ENCODE assay signal across 8 mouse cellular contexts in genomic region chr1:134106719-134107118, GRCm38 (mm10). TPM values are rescaled to one million over a fixed set of nuclear protein-coding genes. Genes with fewer than 3 reads are reported as not detected.
A peak's percentile ranks its signal among the peaks of the same experiment; 100 is the strongest.
DNase-seq lines count a peak whose midpoint lies in the region; ATAC-seq and TF ChIP-seq lines count a peak whose summit lies in the region.

No protein-coding gene starts in this region.

- TF ChIP-seq CTCF in liver, adult 2 months (IDR thresholded peaks at IDR 0.05; ENCODE audit: low read depth, low read length) = peak; percentile 85
- peak; percentile 51; the same call in 1 of the 2 replicates for TF ChIP-seq CTCF in thymus, adult 2 months (IDR thresholded peaks at IDR 0.05; ENCODE audit: borderline replicate concordance, control insufficient read depth, extremely low read depth, insufficient read depth, low read length, poor library complexity)

- no peaks in the 10 kb centered on the region for H3K27me3 ChIP-seq in liver, adult 2 months (ENCODE audit: control insufficient read depth, insufficient read depth, low read length)
- H3K27me3 ChIP-seq in liver, embryonic 11.5 days (replicated peaks; ENCODE audit: control insufficient read depth, insufficient read depth, low read length) = peaks cover 7% of the 10 kb centered on the region
- 0 out of 2 replicates have a peak, but pooled peaks cover 3% of the 10 kb centered on the region for H3K27me3 ChIP-seq in midbrain, embryonic 13.5 days
- no peaks in the 10 kb centered on the region for H3K27me3 ChIP-seq in thymus, adult 2 months (ENCODE audit: control insufficient read depth, insufficient read depth, low read length)

- no peak overlapping the region for H3K4me2 ChIP-seq in liver, embryonic 11.5 days
- H3K4me2 ChIP-seq in midbrain, embryonic 13.5 days (replicated peaks) = no peak overlapping the region

- DNase-seq in liver, adult 2 months (ENCODE audit: extremely low read depth, low read depth, low spot score) = peak; percentile 56
- no peak for DNase-seq in liver, embryonic 11.5 days (ENCODE audit: low spot score)
- peak; percentile 62 for DNase-seq in Muller cell, postnatal 12 days (ENCODE audit: inconsistent ontology term)
- DNase-seq in cerebellum, postnatal 10 days = peak; percentile 79 to 85
- peak; percentile 13 for DNase-seq in gastrocnemius, postnatal 14 days
- DNase-seq in kidney, postnatal 36 days = peak; percentile 79 to 82
- DNase-seq in thymus, adult 2 months = peak; percentile 76

- TF ChIP-seq POLR2A in liver, adult 2 months (IDR thresholded peaks at IDR 0.05; ENCODE audit: extremely low read depth, insufficient read depth, low read length) = no peak
- no peak for TF ChIP-seq POLR2A in thymus, adult 2 months (IDR thresholded peaks at IDR 0.05; ENCODE audit: control insufficient read depth, extremely low read depth, insufficient read depth, low read length, poor library complexity)

- H3K4me1 ChIP-seq in liver, adult 2 months (ENCODE audit: control insufficient read depth, insufficient read depth, low read length) = no peaks in the 10 kb centered on the region
- peaks cover 4% of the 10 kb centered on the region for H3K4me1 ChIP-seq in liver, embryonic 11.5 days (replicated peaks; ENCODE audit: control insufficient read depth, insufficient read depth, low read length)
- 0 out of 2 replicates have a peak, but pooled peaks cover 4% of the 10 kb centered on the region for H3K4me1 ChIP-seq in midbrain, embryonic 13.5 days (replicated peaks)
- H3K4me1 ChIP-seq in thymus, adult 2 months (replicated peaks; ENCODE audit: control insufficient read depth, insufficient read depth, low read length) = peaks cover 20% of the 10 kb centered on the region

- intact Hi-C loops in gastrocnemius, postnatal 14 days (cut with DNase I; ENCODE audit: low total_unique reads) = loop anchor here (2.0 to 10.0 kb wide), 3 partner anchors 34 to 202 kb away; partner anchors contain the start of gene Optc

- no peak for ATAC-seq in liver, embryonic 11.5 days (replicated peaks; ENCODE audit: low FRiP score)
- peak; percentile 49; the same call in 1 of the 2 replicates for ATAC-seq in midbrain, embryonic 13.5 days

- no peaks in the 10 kb centered on the region for H3K36me3 ChIP-seq in liver, adult 2 months (ENCODE audit: control insufficient read depth, insufficient read depth, low read length)
- H3K36me3 ChIP-seq in liver, embryonic 11.5 days (ENCODE audit: control insufficient read depth, insufficient read depth, low read length) = no peaks in the 10 kb centered on the region
- no peaks in the 10 kb centered on the region for H3K36me3 ChIP-seq in midbrain, embryonic 13.5 days
- no peaks in the 10 kb centered on the region for H3K36me3 ChIP-seq in thymus, adult 2 months (ENCODE audit: control insufficient read depth, insufficient read depth, low read length)

- 6% methylated on average over 5 of the region's 5 CpGs for WGBS in liver, adult 2 months
- 5% methylated on average over 5 of the region's 5 CpGs for WGBS in liver, embryonic 11.5 days
- WGBS in midbrain, embryonic 13.5 days = 3% methylated on average over 5 of the region's 5 CpGs
- WGBS in thymus, adult 2 months = 4% methylated on average over 5 of the region's 5 CpGs

- no peak overlapping the region for H3K4me3 ChIP-seq in liver, adult 2 months (ENCODE audit: insufficient read depth, low read depth, low read length)
- H3K4me3 ChIP-seq in liver, embryonic 11.5 days (ENCODE audit: low read depth, low read length) = no peak overlapping the region
- no peak overlapping the region for H3K4me3 ChIP-seq in midbrain, embryonic 13.5 days (replicated peaks)
- H3K4me3 ChIP-seq in thymus, adult 2 months (ENCODE audit: control insufficient read depth, insufficient read depth, low read length) = no peak overlapping the region

- no peaks in the 10 kb centered on the region for H3K9me3 ChIP-seq in liver, embryonic 11.5 days (ENCODE audit: control insufficient read depth, low read length)
- no peaks in the 10 kb centered on the region for H3K9me3 ChIP-seq in midbrain, embryonic 13.5 days

- no peak overlapping the region for H3K27ac ChIP-seq in liver, adult 2 months (replicated peaks; ENCODE audit: insufficient read depth, low read depth, low read length)
- H3K27ac ChIP-seq in liver, embryonic 11.5 days (ENCODE audit: low read depth, low read length) = no peak overlapping the region
- H3K27ac ChIP-seq in midbrain, embryonic 13.5 days = no peak overlapping the region
- H3K27ac ChIP-seq in thymus, adult 2 months (ENCODE audit: control insufficient read depth, insufficient read depth, low read length) = no peak overlapping the region

- no peaks in the 10 kb centered on the region for H3K79me2 ChIP-seq in liver, adult 2 months (ENCODE audit: control insufficient read depth, insufficient read depth, low read length)

- H3K9ac ChIP-seq in liver, adult 2 months (ENCODE audit: low read depth, low read length) = no peak overlapping the region
- no peak overlapping the region for H3K9ac ChIP-seq in liver, embryonic 11.5 days (ENCODE audit: low read depth, low read length)
- H3K9ac ChIP-seq in midbrain, embryonic 13.5 days (replicated peaks) = no peak overlapping the region

RNA-seq across cellular contexts. Expression of gene Chit1, which starts 4.3 kb away (rescaled TPM):
- total RNA-seq in liver, adult 2 months (2014; rRNA removed) = not detected in 2 replicates
- polyA plus RNA-seq in liver, adult 2 months (2012; rRNA removed) = not detected in 2 replicates
- polyA plus RNA-seq in liver, embryonic 11.5 days (2014; fragmentation: Nextera tagmentation; extraction: Ambion mirVana) = not detected in 2 replicates
- total RNA-seq in gastrocnemius, postnatal 14 days (2021) = not detected
- 0.09 and 0.27 TPM in 2 replicates for polyA plus RNA-seq in midbrain, embryonic 13.5 days (2015; fragmentation: Nextera tagmentation; extraction: Ambion mirVana)
- polyA plus RNA-seq in thymus, adult 2 months (2012; rRNA removed) = 0.54 and 0.78 TPM in 2 replicates

RNA-seq across cellular contexts. Expression of gene Btg2, which starts 27.8 kb away (rescaled TPM):
- 7.0 and 10.1 TPM in 2 replicates for total RNA-seq in liver, adult 2 months (2014; rRNA removed)
- 5.6 and 6.9 TPM in 2 replicates for polyA plus RNA-seq in liver, adult 2 months (2012; rRNA removed)
- 38.6 and 39.9 TPM in 2 replicates for polyA plus RNA-seq in liver, embryonic 11.5 days (2014; fragmentation: Nextera tagmentation; extraction: Ambion mirVana)
- 10 to 100 TPM; 19.7 to 44.2 TPM for total RNA-seq in gastrocnemius, postnatal 14 days (2021)
- polyA plus RNA-seq in midbrain, embryonic 13.5 days (2015; fragmentation: Nextera tagmentation; extraction: Ambion mirVana) = 109 and 110 TPM in 2 replicates
- 432 and 481 TPM in 2 replicates for polyA plus RNA-seq in thymus, adult 2 months (2012; rRNA removed)
